Mouse (Mus musculus): ENCODE measurements around the gene Pim3.

GRCm38 (mm10) chr15:88850146-88850826, 11.7 kb upstream of the Pim3 start:
- TF ChIP-seq CTCF (IDR thresholded peaks at IDR 0.05; ENCODE audit: extremely low read depth, insufficient read length, insufficient replicate concordance, low read depth, low read length) (no peak), POLR2A (IDR thresholded peaks at IDR 0.05; ENCODE audit: low read depth, low read length) (no peak; the same call in 1 of the 2 replicates)
